Comparison of ENCODE assay signal across 8 mouse cellular contexts in the genomic region with DNA sequence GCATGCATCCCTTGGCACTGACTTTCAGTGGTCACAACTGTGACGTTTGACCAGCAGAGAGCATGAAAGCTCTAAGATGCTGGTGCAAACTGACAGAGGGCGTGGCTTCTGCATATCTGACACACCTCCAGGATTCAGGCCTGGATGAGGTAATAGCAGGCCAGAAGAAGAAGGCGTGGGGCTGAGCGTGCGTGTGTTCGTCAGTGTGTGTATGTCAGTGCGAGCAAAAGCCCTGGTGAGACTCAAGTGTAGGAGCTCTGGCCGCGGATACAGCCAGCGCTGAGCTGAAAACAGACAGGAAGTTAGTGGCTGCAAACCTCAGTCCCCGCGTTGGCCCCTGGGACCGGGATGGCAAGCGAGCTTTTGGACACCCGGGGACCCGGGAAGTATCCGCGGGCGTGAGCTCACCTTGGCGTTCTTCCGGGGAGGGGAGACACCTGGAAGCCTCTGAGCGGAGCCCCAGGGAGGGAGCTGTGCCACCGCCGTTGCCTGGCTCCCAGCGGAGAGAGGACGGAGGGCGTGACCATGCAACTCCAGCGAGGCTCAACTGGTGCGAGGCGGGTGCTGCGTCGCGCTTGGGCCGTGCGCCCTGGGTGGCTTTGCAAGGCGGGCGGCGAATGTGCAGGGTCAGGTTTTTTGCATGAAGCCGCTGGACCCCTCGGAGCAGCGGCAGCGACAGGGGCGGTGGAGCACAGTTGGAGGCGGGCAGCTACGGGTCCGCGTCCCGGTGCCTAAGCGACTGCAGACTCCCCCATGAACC. TPM values are rescaled to one million over a fixed set of nuclear protein-coding genes. Genes with fewer than 3 reads are reported as not detected.
DNase-seq lines count a peak whose midpoint lies in the region; ATAC-seq and TF ChIP-seq lines count a peak whose summit lies in the region.

No protein-coding gene starts in this region.

- ATAC-seq in heart, embryonic 14.5 days (ENCODE audit: insufficient number of reproducible peaks, insufficient read depth, low FRiP score, low read depth): peak; percentile 85
- ATAC-seq in kidney, postnatal 0 days (replicated peaks; ENCODE audit: low FRiP score, low read depth): peak; percentile 92
- peak; percentile 80 for ATAC-seq in liver, embryonic 12.5 days

- dilution Hi-C loops in CH12.LX (cut with MboI; ENCODE audit: extremely low pct_ligation_motif_present, extremely low pct_unique_long_range_greater_than_20kb, low sequenced_read_pairs): no loop called here

- in situ Hi-C loops in CH12.LX (cut with MboI; ENCODE audit: low pct_ligation_motif_present, low pct_unique_long_range_greater_than_20kb, low sequenced_read_pairs): no loop called here

- no peak for TF ChIP-seq POLR2A in CH12.LX (IDR thresholded peaks at IDR 0.05; ENCODE audit: low read depth, low read length)

- DNase-seq in CH12.LX (ENCODE audit: extremely low read depth): peak; percentile 85
- peak; percentile 8 for DNase-seq in c-Kit-negative CD71-positive TER-119-positive erythroid progenitor cells, embryonic 14.5 days (ENCODE audit: low read depth, low spot score)
- peak; percentile 68 for DNase-seq in fat pad, adult 2 months (ENCODE audit: extremely low read depth, low read depth, low spot score)
- DNase-seq in kidney, postnatal 0 days (ENCODE audit: low spot score): peak; percentile 89
- DNase-seq in naive thymus-derived CD4-positive, alpha-beta T cell, adult 2 months (ENCODE audit: low read depth): peak; percentile 66
- peak; percentile 75 for DNase-seq in telencephalon, adult 2 months (ENCODE audit: low read depth, low spot score)

- H3K36me3 ChIP-seq in CH12.LX (replicated peaks in 1 of 2; ENCODE audit: control insufficient read depth in 1 of 2, insufficient read depth in 1 of 2, low read length in 1 of 2): peaks cover 2 to 15% of the 10 kb centered on the region in 2 experiments
- no peaks in the 10 kb centered on the region for H3K36me3 ChIP-seq in heart, embryonic 14.5 days (ENCODE audit: control insufficient read depth, insufficient read depth, low read length)
- no peaks in the 10 kb centered on the region for H3K36me3 ChIP-seq in kidney, postnatal 0 days (ENCODE audit: insufficient read depth, low read length)
- 0 out of 2 replicates have a peak, but pooled peaks cover 6% of the 10 kb centered on the region for H3K36me3 ChIP-seq in liver, embryonic 12.5 days

- H3K4me3 ChIP-seq in CH12.LX (replicated peaks in 1 of 3; ENCODE audit: low read depth in 2 of 3, low read length in 2 of 3, poor library complexity in 1 of 3): peak overlapping the region; percentile 39 to 73 (median 63)
- H3K4me3 ChIP-seq in heart, embryonic 14.5 days (ENCODE audit: control insufficient read depth in 1 of 2, insufficient read depth in 1 of 2, low read depth in 1 of 2, low read length in 2 of 2): peak overlapping the region; percentile 55 to 66
- H3K4me3 ChIP-seq in kidney, postnatal 0 days (replicated peaks; ENCODE audit: low read depth, low read length): peak overlapping the region; percentile 69
- H3K4me3 ChIP-seq in liver, embryonic 12.5 days: peak overlapping the region; percentile 58

- H3K4me1 ChIP-seq in CH12.LX (ENCODE audit: control insufficient read depth in 1 of 2, insufficient read depth in 2 of 2): peaks cover 4 to 19% of the 10 kb centered on the region in 2 experiments
- H3K4me1 ChIP-seq in heart, embryonic 14.5 days (ENCODE audit: control insufficient read depth in 2 of 2, insufficient read depth in 2 of 2, low read length in 2 of 2): peaks cover 0 to 5% of the 10 kb centered on the region in 2 experiments; a peak in 1 of 4 replicates
- peaks cover 6% of the 10 kb centered on the region; the same call in 1 of the 2 replicates for H3K4me1 ChIP-seq in kidney, postnatal 0 days (replicated peaks; ENCODE audit: insufficient read depth, low read length)
- peaks cover 11% of the 10 kb centered on the region; the same call in 1 of the 2 replicates for H3K4me1 ChIP-seq in liver, embryonic 12.5 days

- no peaks in the 10 kb centered on the region for H3K79me2 ChIP-seq in CH12.LX (replicated peaks; ENCODE audit: control insufficient read depth, extremely low read depth, insufficient read depth, poor library complexity, severe bottlenecking)

- H3K9me3 ChIP-seq in CH12.LX (replicated peaks; ENCODE audit: low read length): no peaks in the 10 kb centered on the region
- H3K9me3 ChIP-seq in heart, embryonic 14.5 days (ENCODE audit: control insufficient read depth, low read length): no peaks in the 10 kb centered on the region
- H3K9me3 ChIP-seq in kidney, postnatal 0 days (replicated peaks; ENCODE audit: low read length): no peaks in the 10 kb centered on the region
- no peaks in the 10 kb centered on the region for H3K9me3 ChIP-seq in liver, embryonic 12.5 days (replicated peaks)

- TF ChIP-seq RAD21 in CH12.LX (IDR thresholded peaks at IDR 0.05; ENCODE audit: low read depth, low read length): peak; percentile 70

- no peak overlapping the region; the same call in 1 of the 2 replicates for H3K27ac ChIP-seq in CH12.LX (ENCODE audit: insufficient read depth, low read depth)
- no peak overlapping the region for H3K27ac ChIP-seq in heart, embryonic 14.5 days (replicated peaks in 1 of 2; ENCODE audit: control insufficient read depth in 1 of 2, insufficient read depth in 1 of 2, low read depth in 2 of 2, low read length in 2 of 2)
- H3K27ac ChIP-seq in kidney, postnatal 0 days: peak overlapping the region; percentile 92
- peak overlapping the region; percentile 40; the same call in 1 of the 2 replicates for H3K27ac ChIP-seq in liver, embryonic 12.5 days

- WGBS in heart, embryonic 14.5 days: 1% methylated on average over 49 of the region's 49 CpGs
- WGBS in kidney, postnatal 0 days: under 1% methylated on average over 49 of the region's 49 CpGs
- WGBS in liver, embryonic 12.5 days (ENCODE audit: insufficient replicate concordance): under 1% methylated on average over 49 of the region's 49 CpGs

- 0 out of 2 replicates have a peak, but pooled peaks have one; percentile 8 for TF ChIP-seq EP300 in CH12.LX (IDR thresholded peaks at IDR 0.05; ENCODE audit: low read length)

- no peaks in the 10 kb centered on the region for H3K27me3 ChIP-seq in CH12.LX (replicated peaks)
- no peaks in the 10 kb centered on the region; the same call in 1 of the 2 replicates for H3K27me3 ChIP-seq in heart, embryonic 14.5 days (ENCODE audit: control insufficient read depth, insufficient read depth, low read length)
- no peaks in the 10 kb centered on the region for H3K27me3 ChIP-seq in kidney, postnatal 0 days (ENCODE audit: insufficient read depth, low read length)
- peaks cover 21% of the 10 kb centered on the region for H3K27me3 ChIP-seq in liver, embryonic 12.5 days (replicated peaks)

- peak overlapping the region; percentile 46 for H3K9ac ChIP-seq in CH12.LX (ENCODE audit: insufficient read depth, low read depth)
- H3K9ac ChIP-seq in heart, embryonic 14.5 days (ENCODE audit: low read length): peak overlapping the region; percentile 75
- H3K9ac ChIP-seq in kidney, postnatal 0 days (ENCODE audit: low read depth, low read length): peak overlapping the region; percentile 76
- H3K9ac ChIP-seq in liver, embryonic 12.5 days: peak overlapping the region; percentile 54

- H3K4me2 ChIP-seq in CH12.LX (ENCODE audit: insufficient read depth, low read depth, poor library complexity, severe bottlenecking): peak overlapping the region; percentile 47
- H3K4me2 ChIP-seq in heart, embryonic 14.5 days (ENCODE audit: low read length): peak overlapping the region; percentile 100
- H3K4me2 ChIP-seq in kidney, postnatal 0 days (ENCODE audit: low read length): peak overlapping the region; percentile 99
- H3K4me2 ChIP-seq in liver, embryonic 12.5 days: peak overlapping the region; percentile 79

- peak in 1 of 2 experiments; percentile 67; a peak in 2 of 4 replicates for TF ChIP-seq CTCF in CH12.LX (conservative IDR thresholded peaks at IDR 0.05 in 1 of 2, IDR thresholded peaks at IDR 0.05 in 1 of 2; ENCODE audit: low read depth in 2 of 2, low read length in 2 of 2)
- peak; percentile 75 for TF ChIP-seq CTCF in kidney, postnatal 0 days (IDR thresholded peaks at IDR 0.05; ENCODE audit: low read depth)

TF ChIP-seq in CH12.LX, 34 proteins besides CTCF, POLR2A, EP300 and RAD21 (continues in another document):
- TF ChIP-seq PAX5 (IDR thresholded peaks at IDR 0.05; ENCODE audit: low read length): no peak
- TF ChIP-seq NRF1 (IDR thresholded peaks at IDR 0.05; ENCODE audit: low read depth, low read length): no peak; the same call in 1 of the 2 replicates
- no peak for TF ChIP-seq POLR2AphosphoS2 (IDR thresholded peaks at IDR 0.05; ENCODE audit: low read depth, low read length)
- TF ChIP-seq MEF2A (IDR thresholded peaks at IDR 0.05; ENCODE audit: borderline replicate concordance, low read depth, low read length): no peak
- TF ChIP-seq KAT2A (IDR thresholded peaks at IDR 0.05; ENCODE audit: insufficient replicate concordance, low read length): no peak
- TF ChIP-seq RCOR1 (conservative IDR thresholded peaks at IDR 0.05; ENCODE audit: low read depth, low read length): no peak
- no peak for TF ChIP-seq BHLHE40 (IDR thresholded peaks at IDR 0.05; ENCODE audit: low read depth, low read length)
- TF ChIP-seq UBTF (IDR thresholded peaks at IDR 0.05; ENCODE audit: low read depth, low read length): 0 out of 2 replicates have a peak, but pooled peaks have one; percentile 42

RNA-seq across cellular contexts. Expression of a gene that starts 4.1 kb away (rescaled TPM):
- total RNA-seq in CH12.LX (2012; rRNA removed) (0.13 and 0.17 TPM in 2 replicates), CH12.LX (2014; rRNA removed) (0.26 TPM in 1 of 2 replicates, not detected in the other)
- polyA plus RNA-seq in CH12.LX (2012; ENCODE audit: insufficient read length, low read depth): not detected in 2 replicates
- polyA plus RNA-seq in heart, embryonic 14.5 days (2014; fragmentation: Nextera tagmentation; extraction: Ambion mirVana): not detected in 2 replicates
- 0.33 and 0.46 TPM in 2 replicates for polyA plus RNA-seq in kidney, postnatal 0 days (2015; fragmentation: Nextera tagmentation; extraction: Ambion mirVana)
- 0.57 and 0.68 TPM in 2 replicates for polyA plus RNA-seq in liver, embryonic 12.5 days (2016; fragmentation: Nextera tagmentation; extraction: Ambion mirVana)

RNA-seq across cellular contexts. Expression of a gene that starts 37.4 kb away (rescaled TPM):
- total RNA-seq in CH12.LX (2012; rRNA removed) (not detected in 2 replicates), CH12.LX (2014; rRNA removed) (not detected in 2 replicates)
- polyA plus RNA-seq in CH12.LX (2012; ENCODE audit: insufficient read length, low read depth): not detected in 2 replicates
- not detected in 2 replicates for polyA plus RNA-seq in heart, embryonic 14.5 days (2014; fragmentation: Nextera tagmentation; extraction: Ambion mirVana)
- 37.0 and 41.7 TPM in 2 replicates for polyA plus RNA-seq in kidney, postnatal 0 days (2015; fragmentation: Nextera tagmentation; extraction: Ambion mirVana)
- 0.33 TPM in 1 of 2 replicates, not detected in the other for polyA plus RNA-seq in liver, embryonic 12.5 days (2016; fragmentation: Nextera tagmentation; extraction: Ambion mirVana)

RNA-seq across cellular contexts. Expression of a gene that starts 50.2 kb away (rescaled TPM):
- total RNA-seq in CH12.LX (2012; rRNA removed) (47.6 and 53.6 TPM in 2 replicates), CH12.LX (2014; rRNA removed) (92.6 and 110 TPM in 2 replicates)
- polyA plus RNA-seq in CH12.LX (2012; ENCODE audit: insufficient read length, low read depth): 102 and 103 TPM in 2 replicates
- 16.2 and 19.4 TPM in 2 replicates for polyA plus RNA-seq in heart, embryonic 14.5 days (2014; fragmentation: Nextera tagmentation; extraction: Ambion mirVana)
- 10.7 and 14.6 TPM in 2 replicates for polyA plus RNA-seq in kidney, postnatal 0 days (2015; fragmentation: Nextera tagmentation; extraction: Ambion mirVana)
- polyA plus RNA-seq in liver, embryonic 12.5 days (2016; fragmentation: Nextera tagmentation; extraction: Ambion mirVana): 34.1 and 35.4 TPM in 2 replicates

Comparison
In these comparisons a context has a peak if more than half of its experiments do, and no peak if none do; other contexts are left out.
1. DNase-seq: peak in every context shown above with its lines; median percentile 89 in kidney, postnatal 0 days; 85 in CH12.LX; 75 in telencephalon, adult 2 months; 68 in fat pad, adult 2 months; 66 in naive thymus-derived CD4-positive, alpha-beta T cell, adult 2 months; 8 in c-Kit-negative CD71-positive TER-119-positive erythroid progenitor cells, embryonic 14.5 days.
2. H3K27ac ChIP-seq: peak in kidney, postnatal 0 days (single experiment) and liver, embryonic 12.5 days (single experiment); none in CH12.LX (single experiment) and heart, embryonic 14.5 days (0 of 2).
3. H3K4me2 ChIP-seq: peak in every context shown above with its lines; median percentile 100 in heart, embryonic 14.5 days; 99 in kidney, postnatal 0 days; 79 in liver, embryonic 12.5 days; 47 in CH12.LX.
4. RNA of a gene that starts 37.4 kb away (polyA plus RNA-seq): 37.0 to 41.7 TPM in kidney, postnatal 0 days; not detected in CH12.LX, not detected in heart, embryonic 14.5 days and 0.33 TPM in liver, embryonic 12.5 days; every median in the first group is over 10 times any median in the second.
5. Peak in every context shown above with its lines, with median percentiles within 50 percentile points of each other: H3K4me3 ChIP-seq, H3K9ac ChIP-seq and ATAC-seq.